Mouse (Mus musculus): Measurements from ENCODE around the gene Ceacam20.

- TF ChIP-seq CTCF (IDR thresholded peaks at IDR 0.05; ENCODE audit: borderline replicate concordance, insufficient read depth, low read depth, low read length): no peak
- TF ChIP-seq POLR2A (IDR thresholded peaks at IDR 0.05; ENCODE audit: borderline replicate concordance, insufficient read depth, low read length): no peak
These were observed 32.1 kb upstream of the Ceacam20 start for GRCm38 (mm10) chr7:19932877-19933809.

All from cerebellum, adult 2 months (tissue).